Mouse (Mus musculus) C2C12 (cell line): Measurements from ENCODE around the gene Slc2a5. TPM values are rescaled to one million over a fixed set of nuclear protein-coding genes. Genes with fewer than 3 reads are reported as not detected.

Experiments used
- H3K27me3 ChIP-seq: one replicate; pipeline ENCODE4 v1.6.1; 2011; ENCODE audit not compliant: control insufficient read depth, insufficient read depth, insufficient read length
- H3K36me3 ChIP-seq: one replicate; pipeline ENCODE4 v1.6.1; 2011; ENCODE audit not compliant: control insufficient read depth, insufficient read depth
- H3K4me3 ChIP-seq: one replicate; pipeline ENCODE4 v1.5.1; 2011; ENCODE audit warnings: mild to moderate bottlenecking, control low read depth; ENCODE audit not compliant: poor library complexity, insufficient read depth, severe bottlenecking
- H3K79me2 ChIP-seq: one replicate; pipeline ENCODE4 v1.6.1; 2011; ENCODE audit not compliant: control insufficient read depth, insufficient read depth
- H3K79me3 ChIP-seq: one replicate; pipeline ENCODE4 v1.6.1; 2011; ENCODE audit warnings: low read depth, control low read depth
- H3ac ChIP-seq: one replicate; pipeline ENCODE3; 2011; ENCODE audit warnings: low read depth; ENCODE audit not compliant: control insufficient read depth, insufficient read length
- CEBPB ChIP-seq: IDR thresholded peaks from one replicate; pipeline ENCODE4 v1.6.1; 2011; ENCODE audit warnings: low read depth, mild to moderate bottlenecking, control low read depth, moderate library complexity
- CTCF ChIP-seq: IDR thresholded peaks from one replicate; pipeline ENCODE4 v1.5.1; 2011; ENCODE audit not compliant: control insufficient read depth, insufficient read depth, insufficient read length
- FOSL1 ChIP-seq: IDR thresholded peaks from one replicate; pipeline ENCODE4 v1.8.0; 2011; ENCODE audit warnings: mild to moderate bottlenecking, low read length; ENCODE audit not compliant: poor library complexity, insufficient read depth, severe bottlenecking
- MAX ChIP-seq: IDR thresholded peaks from one replicate; pipeline ENCODE4 v1.6.1; 2011; ENCODE audit warnings: mild to moderate bottlenecking, control low read depth
- MYOD1 ChIP-seq: IDR thresholded peaks from one replicate; pipeline ENCODE4 v1.6.1; 2011; ENCODE audit warnings: low read depth; ENCODE audit not compliant: control insufficient read depth, insufficient read length
- MYOG ChIP-seq: IDR thresholded peaks from one replicate; pipeline ENCODE4 v1.6.1; 2011; ENCODE audit not compliant: control insufficient read depth, insufficient read length; ENCODE audit errors: extremely low read depth
- USF1 ChIP-seq: IDR thresholded peaks from one replicate; pipeline ENCODE4 v1.6.1; 2011; ENCODE audit warnings: low read depth, mild to moderate bottlenecking, control low read depth, moderate library complexity
- polyA plus RNA-seq: library from polyadenylated mRNA; unstranded; fragments of >200 nt; fragmentation: generic; extraction: Trizol; gene quantifications from one replicate; pipeline ENCODE4 v1.2.1, GENCODE M21; 2012; ENCODE audit warnings: missing spikeins

Gene Slc2a5
- polyA plus RNA-seq, 1 experiment = not detected

- H3K27me3 ChIP-seq = peaks cover 5% of the 10 kb centered on the region
- no peak overlapping the region for H3ac ChIP-seq
- H3K36me3 ChIP-seq = no peaks in the 10 kb centered on the region
- no peaks in the 10 kb centered on the region for H3K79me2 ChIP-seq
- no peaks in the 10 kb centered on the region for H3K79me3 ChIP-seq
- TF ChIP-seq MYOD1 (no peak), MYOG (no peak), FOSL1 (no peak), CTCF (no peak), USF1 (no peak), MAX (no peak), CEBPB (no peak)
- H3K4me3 ChIP-seq = no peak overlapping the region
Observed at GRCm38 (mm10) chr4:150173281-150173680, 54.2 kb downstream of the Slc2a5 start.

DNA sequence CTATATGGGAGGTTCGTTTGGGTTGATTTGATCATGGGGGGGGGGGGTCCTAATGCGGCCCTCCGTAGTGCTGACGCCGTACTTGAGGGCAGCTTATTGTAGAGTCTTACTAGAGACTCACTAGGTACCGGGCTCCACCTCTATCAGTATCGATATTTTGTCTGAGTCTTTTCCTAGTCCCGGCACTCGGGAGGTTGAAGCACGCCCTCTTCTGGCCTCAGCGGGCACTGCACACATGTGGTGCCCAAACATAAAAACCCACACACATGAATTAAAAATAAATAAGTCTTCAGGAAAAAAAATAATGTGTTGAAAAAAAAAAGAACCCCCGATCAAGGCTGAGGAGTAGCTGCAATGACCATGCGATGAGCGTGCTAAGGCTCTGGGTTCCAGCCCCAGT lies 54.9 kb downstream of the Slc2a5 start:
- Histone ChIP-seq H3K79me2 (no peaks in the 10 kb centered on the region), H3K79me3 (no peaks in the 10 kb centered on the region), H3K27me3 (peaks cover 4% of the 10 kb centered on the region), H3ac (no peak overlapping the region), H3K4me3 (no peak overlapping the region), H3K36me3 (no peaks in the 10 kb centered on the region)
- no peak for TF ChIP-seq MYOG
- no peak for TF ChIP-seq CEBPB
- TF ChIP-seq MAX = no peak
- TF ChIP-seq CTCF = no peak
- no peak for TF ChIP-seq FOSL1
- TF ChIP-seq USF1 = no peak
- TF ChIP-seq MYOD1 = no peak

GRCm38 (mm10) chr4:150176535-150176934 lies 57.5 kb downstream of the Slc2a5 start:
- Histone ChIP-seq H3K27me3 (no peaks in the 10 kb centered on the region), H3K79me2 (no peaks in the 10 kb centered on the region), H3K4me3 (no peak overlapping the region), H3K36me3 (no peaks in the 10 kb centered on the region), H3ac (no peak overlapping the region), H3K79me3 (no peaks in the 10 kb centered on the region)
- TF ChIP-seq CTCF (peak; percentile 18), MYOD1 (no peak)

DNA sequence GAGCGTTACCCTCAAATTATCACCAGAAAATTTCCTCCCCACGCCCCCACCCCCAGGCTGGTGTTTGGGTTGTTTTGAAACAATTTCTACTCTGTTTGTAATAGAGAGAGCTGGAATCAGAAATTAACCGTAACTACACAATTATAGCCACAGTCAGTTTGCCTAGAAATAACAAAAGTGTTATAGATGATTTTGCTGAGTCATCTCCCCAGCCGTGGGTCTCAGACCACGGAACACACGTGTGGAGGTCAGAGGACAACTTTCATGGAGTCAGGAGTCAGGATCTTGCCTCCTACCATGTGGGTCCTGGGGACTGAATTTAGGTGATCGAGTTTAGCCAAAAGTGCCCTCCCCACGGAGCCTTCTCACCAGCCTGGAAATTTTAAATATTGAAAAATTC lies 58.0 kb downstream of the Slc2a5 start:
- no peaks in the 10 kb centered on the region for H3K79me3 ChIP-seq
- TF ChIP-seq CEBPB (no peak), CTCF (no peak), MAX (no peak), MYOG (no peak), USF1 (no peak), FOSL1 (no peak), MYOD1 (no peak)
- no peaks in the 10 kb centered on the region for H3K36me3 ChIP-seq
- H3K79me2 ChIP-seq = no peaks in the 10 kb centered on the region
- no peaks in the 10 kb centered on the region for H3K27me3 ChIP-seq
- H3ac ChIP-seq = no peak overlapping the region
- no peak overlapping the region for H3K4me3 ChIP-seq

DNA sequence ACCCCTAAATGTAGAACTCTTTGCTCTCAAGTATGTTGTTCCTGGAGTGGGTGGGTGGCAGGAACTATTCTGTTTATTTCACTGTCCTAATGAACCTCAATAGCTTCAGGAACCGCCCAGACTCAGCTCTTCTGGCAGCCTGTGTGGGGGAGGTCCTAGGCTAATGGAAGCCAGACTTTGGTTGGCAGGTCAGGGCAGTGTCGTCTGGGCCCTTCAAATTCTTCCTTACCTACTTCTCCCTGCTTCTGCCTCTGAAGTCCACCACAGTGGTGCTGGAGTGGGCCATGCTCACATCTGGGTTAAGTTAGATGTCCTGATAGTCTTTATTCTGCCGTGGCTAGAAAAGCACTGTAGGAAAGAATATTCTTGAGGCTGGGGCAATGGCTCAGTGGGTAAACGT lies 59.0 kb downstream of the Slc2a5 start:
- Histone ChIP-seq H3K79me3 (no peaks in the 10 kb centered on the region), H3ac (no peak overlapping the region), H3K36me3 (no peaks in the 10 kb centered on the region), H3K4me3 (no peak overlapping the region), H3K27me3 (no peaks in the 10 kb centered on the region), H3K79me2 (no peaks in the 10 kb centered on the region)
- TF ChIP-seq CTCF = no peak
- no peak for TF ChIP-seq CEBPB
- no peak for TF ChIP-seq MYOG
- TF ChIP-seq MYOD1 = no peak
- TF ChIP-seq MAX = no peak
- no peak for TF ChIP-seq FOSL1
- TF ChIP-seq USF1 = no peak

- no peaks in the 10 kb centered on the region for H3K27me3 ChIP-seq
- no peak overlapping the region for H3K4me3 ChIP-seq
- H3K79me3 ChIP-seq = no peaks in the 10 kb centered on the region
- TF ChIP-seq CTCF = no peak
- no peak for TF ChIP-seq USF1
- TF ChIP-seq FOSL1 = no peak
- no peak for TF ChIP-seq MAX
- TF ChIP-seq CEBPB = no peak
- TF ChIP-seq MYOG = no peak
- TF ChIP-seq MYOD1 = no peak
- H3K36me3 ChIP-seq = no peaks in the 10 kb centered on the region
- H3K79me2 ChIP-seq = no peaks in the 10 kb centered on the region
- H3ac ChIP-seq = no peak overlapping the region
Observed at GRCm38 (mm10) chr4:150181304-150181703, 62.2 kb downstream of the Slc2a5 start.

GRCm38 (mm10) chr4:150188236-150188635 lies 69.2 kb downstream of the Slc2a5 start:
- Histone ChIP-seq H3K27me3 (no peaks in the 10 kb centered on the region), H3K36me3 (no peaks in the 10 kb centered on the region), H3ac (no peak overlapping the region), H3K4me3 (no peak overlapping the region), H3K79me3 (no peaks in the 10 kb centered on the region), H3K79me2 (no peaks in the 10 kb centered on the region)
- no peak for TF ChIP-seq CEBPB
- TF ChIP-seq MYOD1 = no peak
- no peak for TF ChIP-seq CTCF
- TF ChIP-seq MAX = no peak
- TF ChIP-seq MYOG = no peak
- no peak for TF ChIP-seq FOSL1
- no peak for TF ChIP-seq USF1
